In the genomic region with DNA sequence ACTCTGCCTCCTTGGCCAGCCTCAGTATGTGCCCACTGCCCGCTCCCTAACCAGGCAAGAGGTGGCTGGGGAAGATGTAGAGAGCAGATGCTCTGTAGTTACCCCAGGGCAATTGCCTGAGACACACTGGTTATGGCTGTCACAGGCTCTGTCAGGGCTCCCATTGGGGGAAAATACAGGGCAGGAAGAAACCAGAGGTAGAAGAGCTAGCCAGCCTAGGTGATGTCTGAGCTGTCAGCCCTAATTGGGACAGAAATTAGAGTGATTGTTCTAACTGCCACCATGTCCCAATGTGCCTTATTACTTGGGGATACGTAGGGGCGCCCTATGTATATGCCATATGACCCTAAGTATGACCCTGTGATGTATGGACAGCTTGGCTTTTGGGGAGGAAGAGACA, we compare ENCODE assay signal across 9 mouse cellular contexts. TPM values are rescaled to one million over a fixed set of nuclear protein-coding genes. Genes with fewer than 3 reads are reported as not detected.
A peak's percentile ranks its signal among the peaks of the same experiment; 100 is the strongest.
DNase-seq lines count a peak whose midpoint lies in the region; ATAC-seq and TF ChIP-seq lines count a peak whose summit lies in the region.
"Had no signal": no experiment of that assay in that cellular context is flagged by ENCODE, and none has a peak within 500 bp of the region (broad histone marks: within the 10 kb centered on the region; RNA-seq: fewer than 3 reads in every experiment).

No protein-coding gene starts in this region.

- peak overlapping the region; percentile 82; the same call in 1 of the 2 replicates for H3K4me3 ChIP-seq in liver, adult 2 months (ENCODE audit: insufficient read depth, low read depth, low read length)
- H3K4me3 ChIP-seq in embryonic facial prominence, embryonic 13.5 days, result peak overlapping the region; percentile 75; the same call in 1 of the 2 replicates
- peak overlapping the region; percentile 45 for H3K4me3 ChIP-seq in myocyte

- no peak for TF ChIP-seq CTCF in liver, adult 2 months (IDR thresholded peaks at IDR 0.05; ENCODE audit: low read depth, low read length)

- H3K9me3 ChIP-seq in embryonic facial prominence, embryonic 13.5 days, result no peaks in the 10 kb centered on the region

- peak overlapping the region; percentile 38 for H3K27ac ChIP-seq in liver, adult 2 months (replicated peaks; ENCODE audit: insufficient read depth, low read depth, low read length)
- no peak overlapping the region for H3K27ac ChIP-seq in embryonic facial prominence, embryonic 13.5 days
- H3K27ac ChIP-seq: kidney, postnatal 0 days had no signal

- WGBS in liver, adult 2 months, result 87% methylated on average over 3 of the region's 3 CpGs
- WGBS in embryonic facial prominence, embryonic 13.5 days, result 93% methylated on average over 3 of the region's 3 CpGs

- H3K9ac ChIP-seq in liver, adult 2 months (ENCODE audit: low read depth, low read length), result peak overlapping the region; percentile 11
- H3K9ac ChIP-seq in embryonic facial prominence, embryonic 13.5 days, result peak overlapping the region; percentile 87; the same call in 1 of the 2 replicates

- 0 out of 2 replicates have a peak, but pooled peaks cover 6% of the 10 kb centered on the region for H3K79me2 ChIP-seq in liver, adult 2 months (ENCODE audit: control insufficient read depth, insufficient read depth, low read length)
- peaks cover 13% of the 10 kb centered on the region for H3K79me2 ChIP-seq in myocyte (ENCODE audit: control insufficient read depth, insufficient read depth)

- no peak for DNase-seq in liver, adult 2 months (ENCODE audit: extremely low read depth, low read depth, low spot score)
- DNase-seq in liver (no peak), adipocyte (ENCODE audit: low spot score) (no peak)
- peak; percentile 68 for DNase-seq in induced T-regulatory cell, adult 2 months (ENCODE audit: low read depth)
- no peak for DNase-seq in adrenal gland, adult 18-20 months (ENCODE audit: low spot score in 2 of 2)

- no peak for ATAC-seq in embryonic facial prominence, embryonic 13.5 days (ENCODE audit: insufficient number of reproducible peaks, insufficient read depth, low FRiP score, low TSS enrichment, low read depth)
- no peak for ATAC-seq in activated CD4-positive, CD25-positive, alpha-beta regulatory T cell, adult 4 months

- TF ChIP-seq POLR2A in liver, adult 2 months (IDR thresholded peaks at IDR 0.05; ENCODE audit: extremely low read depth, insufficient read depth, low read length), result no peak
- no peak for TF ChIP-seq POLR2A in myocyte (IDR thresholded peaks at IDR 0.05; ENCODE audit: insufficient read length, low read depth)

- peaks cover 2% of the 10 kb centered on the region; the same call in 1 of the 2 replicates for H3K4me1 ChIP-seq in liver, adult 2 months (ENCODE audit: control insufficient read depth, insufficient read depth, low read length)
- peaks cover 21% of the 10 kb centered on the region for H3K4me1 ChIP-seq in embryonic facial prominence, embryonic 13.5 days

- no peaks in the 10 kb centered on the region for H3K27me3 ChIP-seq in liver, adult 2 months (ENCODE audit: control insufficient read depth, insufficient read depth, low read length)
- no peaks in the 10 kb centered on the region for H3K27me3 ChIP-seq in embryonic facial prominence, embryonic 13.5 days
- no peaks in the 10 kb centered on the region for H3K27me3 ChIP-seq in myocyte (ENCODE audit: control insufficient read depth, insufficient read depth, insufficient read length)

- peaks cover 1% of the 10 kb centered on the region for H3K36me3 ChIP-seq in liver, adult 2 months (ENCODE audit: control insufficient read depth, insufficient read depth, low read length)
- H3K36me3 ChIP-seq in embryonic facial prominence, embryonic 13.5 days, result peaks cover 29% of the 10 kb centered on the region
- H3K36me3 ChIP-seq in myocyte (ENCODE audit: control insufficient read depth, insufficient read depth), result peaks cover 3% of the 10 kb centered on the region

- H3ac ChIP-seq in myocyte (ENCODE audit: control insufficient read depth, insufficient read length), result no peak overlapping the region

- peak overlapping the region; percentile 70 for H3K4me2 ChIP-seq in embryonic facial prominence, embryonic 13.5 days
- H3K4me2 ChIP-seq in myocyte (ENCODE audit: low read depth), result peak overlapping the region; percentile 78

TF ChIP-seq in myocyte, 11 proteins besides CTCF, POLR2A, EP300 and RAD21:
- TF ChIP-seq CEBPB (IDR thresholded peaks at IDR 0.05; ENCODE audit: insufficient read depth, poor library complexity, severe bottlenecking), result no peak
- no peak for TF ChIP-seq REST (IDR thresholded peaks at IDR 0.05; ENCODE audit: insufficient read depth, insufficient read length)
- TF ChIP-seq MAX (IDR thresholded peaks at IDR 0.05; ENCODE audit: low read depth), result no peak
- TF ChIP-seq TCF12 (IDR thresholded peaks at IDR 0.05; ENCODE audit: insufficient read depth, poor library complexity, severe bottlenecking), result no peak
- TF ChIP-seq MYOD1 (IDR thresholded peaks at IDR 0.05; ENCODE audit: control insufficient read depth in 1 of 3, insufficient read length in 2 of 3, low read depth in 2 of 3), result no peak
- TF ChIP-seq POLR2AphosphoS2 (IDR thresholded peaks at IDR 0.05; ENCODE audit: insufficient read length, low read depth), result no peak
- no peak for TF ChIP-seq SRF (IDR thresholded peaks at IDR 0.05; ENCODE audit: control insufficient read depth, insufficient read length, low read depth)
- no peak for TF ChIP-seq E2F4 (IDR thresholded peaks at IDR 0.05; ENCODE audit: insufficient read depth)
- TF ChIP-seq MYOG (IDR thresholded peaks at IDR 0.05; ENCODE audit: control insufficient read depth in 1 of 3, insufficient read depth in 1 of 3, insufficient read length in 2 of 3, low read depth in 2 of 3), result no peak
- no peak for TF ChIP-seq USF1 (IDR thresholded peaks at IDR 0.05; ENCODE audit: low read depth)

RNA-seq across cellular contexts. Expression of a gene that starts 1.5 kb away (rescaled TPM):
- 9.5 and 11.5 TPM in 2 replicates for total RNA-seq in liver, adult 2 months (2014; rRNA removed)
- 14.7 and 22.2 TPM in 2 replicates for polyA plus RNA-seq in liver, adult 2 months (2012; rRNA removed)
- polyA plus RNA-seq in embryonic facial prominence, embryonic 13.5 days (2015; fragmentation: Nextera tagmentation; extraction: Ambion mirVana), result 18.1 and 19.4 TPM in 2 replicates
- polyA plus RNA-seq in myocyte (2012; fragmentation: generic; extraction: Trizol), result 20.1 TPM
- total RNA-seq in adrenal gland, adult 18-20 months (2021), result 10 to 100 TPM; 21.4 to 25.4 TPM
- 100 to 1,000 TPM in 1 of 2 experiments, 10 to 100 TPM in 1; 99.3 to 129 TPM for polyA plus RNA-seq in activated CD4-positive, CD25-positive, alpha-beta regulatory T cell, adult 4 months (2017; shearing (Covaris generic))

RNA-seq across cellular contexts. Expression of a gene that starts 17.8 kb away (rescaled TPM):
- total RNA-seq in liver, adult 2 months (2014; rRNA removed), result 11.2 and 13.3 TPM in 2 replicates
- polyA plus RNA-seq in liver, adult 2 months (2012; rRNA removed), result 9.4 and 10.4 TPM in 2 replicates
- polyA plus RNA-seq in embryonic facial prominence, embryonic 13.5 days (2015; fragmentation: Nextera tagmentation; extraction: Ambion mirVana), result 40.8 and 44.7 TPM in 2 replicates
- 29.6 TPM for polyA plus RNA-seq in myocyte (2012; fragmentation: generic; extraction: Trizol)
- 10 to 100 TPM; 17.0 to 18.0 TPM for total RNA-seq in adrenal gland, adult 18-20 months (2021)
- polyA plus RNA-seq in activated CD4-positive, CD25-positive, alpha-beta regulatory T cell, adult 4 months (2017; shearing (Covaris generic)), result 10 to 100 TPM; 86.3 to 91.9 TPM

RNA-seq across cellular contexts. Expression of a gene that starts 24.1 kb away (rescaled TPM):
- 3.1 and 3.3 TPM in 2 replicates for total RNA-seq in liver, adult 2 months (2014; rRNA removed)
- 7.7 and 7.9 TPM in 2 replicates for polyA plus RNA-seq in liver, adult 2 months (2012; rRNA removed)
- polyA plus RNA-seq in embryonic facial prominence, embryonic 13.5 days (2015; fragmentation: Nextera tagmentation; extraction: Ambion mirVana), result 37.1 and 42.1 TPM in 2 replicates
- 26.5 TPM for polyA plus RNA-seq in myocyte (2012; fragmentation: generic; extraction: Trizol)
- total RNA-seq in adrenal gland, adult 18-20 months (2021), result 10 to 100 TPM; 17.3 to 21.3 TPM
- polyA plus RNA-seq in activated CD4-positive, CD25-positive, alpha-beta regulatory T cell, adult 4 months (2017; shearing (Covaris generic)), result 1 to 10 TPM; 6.5 to 8.1 TPM

RNA-seq across cellular contexts. Expression of a gene that starts 25.3 kb away (rescaled TPM):
- 0.74 and 1.5 TPM in 2 replicates for total RNA-seq in liver, adult 2 months (2014; rRNA removed)
- 2.1 and 4.4 TPM in 2 replicates for polyA plus RNA-seq in liver, adult 2 months (2012; rRNA removed)
- 0.59 and 0.78 TPM in 2 replicates for polyA plus RNA-seq in embryonic facial prominence, embryonic 13.5 days (2015; fragmentation: Nextera tagmentation; extraction: Ambion mirVana)
- polyA plus RNA-seq in myocyte (2012; fragmentation: generic; extraction: Trizol), result not detected
- 1 to 10 TPM; 2.8 to 2.9 TPM for total RNA-seq in adrenal gland, adult 18-20 months (2021)
- polyA plus RNA-seq in activated CD4-positive, CD25-positive, alpha-beta regulatory T cell, adult 4 months (2017; shearing (Covaris generic)), result not detected

RNA-seq across cellular contexts. Expression of a gene that starts 25.8 kb away (rescaled TPM):
- 5.7 and 10.2 TPM in 2 replicates for total RNA-seq in liver, adult 2 months (2014; rRNA removed)
- 7.2 and 10.2 TPM in 2 replicates for polyA plus RNA-seq in liver, adult 2 months (2012; rRNA removed)
- 2.4 and 2.6 TPM in 2 replicates for polyA plus RNA-seq in embryonic facial prominence, embryonic 13.5 days (2015; fragmentation: Nextera tagmentation; extraction: Ambion mirVana)
- polyA plus RNA-seq in myocyte (2012; fragmentation: generic; extraction: Trizol), result 0.08 TPM
- 10 to 100 TPM; 11.3 to 18.3 TPM for total RNA-seq in adrenal gland, adult 18-20 months (2021)
- polyA plus RNA-seq in activated CD4-positive, CD25-positive, alpha-beta regulatory T cell, adult 4 months (2017; shearing (Covaris generic)), result under 1 TPM in 1 of 2 experiments, not detected in 1; 0.36 TPM
